Mouse (Mus musculus) heart, postnatal 14 days (tissue): ENCODE results near the gene Gabrp. TPM values are rescaled to one million over a fixed set of nuclear protein-coding genes. Genes with fewer than 3 reads are reported as not detected.

Experiments used
- DNase-seq, 2 experiments: peaks; one replicate each; pipeline ENCODE4 v3.0.0; 2021 to 2022
- intact Hi-C: fragments of 180-260 bp; cut with DNase I; formaldehyde crosslinking; loops from one replicate; pipeline ENCODE4 v1.15.1; 2025
- total RNA-seq, 2 experiments: library from RNA; stranded (reverse); gene quantifications; 2 replicates each; pipeline ENCODE4 v1.2.3; 2021

Gene Gabrp
- total RNA-seq, 2 experiments from 2014 or later = 0.48 TPM; not detected in 1

DNA sequence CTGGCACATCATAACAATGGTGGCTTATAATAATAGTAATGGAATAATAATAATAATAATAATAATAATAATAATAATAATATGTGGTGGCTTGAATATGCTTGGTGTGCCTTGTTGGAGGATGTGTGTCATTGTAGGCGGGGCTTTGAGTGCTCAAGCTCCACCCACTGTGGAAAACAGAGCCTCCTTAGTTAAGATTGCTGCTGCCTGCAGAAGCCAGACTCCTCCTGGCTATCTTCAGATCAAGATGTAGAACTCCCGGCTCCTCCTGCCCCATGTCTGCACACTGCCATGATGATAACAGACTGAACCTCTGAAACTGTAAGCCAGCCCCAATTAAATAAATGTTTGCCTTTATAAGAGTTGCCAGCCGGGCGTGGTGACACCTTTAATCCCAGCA, 44.2 kb downstream of the Gabrp start:
- no peak for DNase-seq
- intact Hi-C loops = no loop called here

DNA sequence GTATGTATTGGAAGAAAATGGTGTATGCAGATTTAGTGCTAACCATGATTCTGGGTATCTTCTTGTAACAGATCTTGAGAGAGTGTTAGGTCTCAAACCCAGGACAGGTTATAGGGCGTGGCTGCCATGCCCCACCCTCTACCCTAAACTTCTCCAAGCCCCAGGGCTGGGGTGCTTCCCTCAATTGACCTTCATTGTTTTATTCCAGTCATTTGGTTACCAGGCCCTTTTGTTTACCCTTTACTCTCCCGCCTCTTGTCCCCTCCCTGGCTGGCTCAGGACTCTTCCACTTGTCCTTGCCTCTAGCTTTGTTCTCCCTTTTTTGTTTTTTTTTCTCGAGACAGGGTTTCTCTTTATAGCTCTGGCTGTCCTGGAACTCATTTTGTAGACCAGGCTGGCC, 45.2 kb downstream of the Gabrp start:
- no peak for DNase-seq
- intact Hi-C loops = no loop called here

DNA sequence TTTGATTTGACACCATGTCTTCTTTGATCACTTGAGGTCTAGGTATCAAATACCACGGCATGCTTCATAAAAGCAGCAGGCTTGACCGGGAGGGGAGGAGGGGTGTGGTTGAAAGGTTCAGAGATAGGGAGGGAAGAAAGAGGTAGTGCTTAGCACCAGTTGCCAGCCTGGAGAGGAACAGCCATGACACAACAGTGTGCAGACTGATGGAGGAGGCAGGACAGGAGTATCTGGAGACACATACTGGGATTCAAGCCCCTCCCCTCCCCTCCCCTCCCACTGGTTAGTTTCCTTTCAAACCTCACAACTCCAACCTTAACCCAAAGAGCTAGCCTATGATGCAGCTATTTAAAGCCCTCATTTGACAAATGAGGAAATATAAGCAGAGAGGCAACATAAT, 49.2 kb downstream of the Gabrp start:
- DNase-seq = no peak
- intact Hi-C loops = no loop called here

DNA sequence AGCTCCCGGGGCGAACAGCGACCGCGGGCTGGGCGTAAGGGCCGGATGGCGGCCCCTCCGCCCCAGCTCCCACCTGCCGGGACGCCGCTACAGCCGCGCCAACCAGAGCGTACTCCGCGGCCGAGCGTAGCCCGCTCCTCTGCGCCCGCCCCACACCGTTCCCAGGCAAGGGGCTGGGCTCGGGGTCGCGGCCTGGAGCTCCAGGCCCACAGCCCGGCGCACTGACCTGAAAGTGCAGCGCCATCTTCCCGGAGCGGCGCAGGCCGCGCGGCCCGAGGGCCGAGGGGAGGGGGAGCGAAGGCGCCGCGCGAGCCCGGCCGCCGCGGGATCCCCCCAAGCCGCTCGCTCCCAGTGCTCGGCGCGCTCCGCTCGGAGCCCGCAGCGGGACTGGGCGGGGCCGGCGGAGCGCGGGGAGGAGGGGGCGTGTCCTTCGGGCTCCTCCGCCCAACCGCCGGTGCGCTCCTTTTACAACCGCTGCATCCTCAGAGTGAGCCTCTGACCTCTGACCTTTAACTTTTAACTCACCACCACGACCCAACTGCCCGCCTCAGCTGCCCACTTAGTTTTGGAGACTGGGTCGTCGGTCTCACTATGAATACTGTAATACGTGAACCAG, 65.3 kb downstream of the Gabrp start, which contains the start of gene Ranbp17:
Gene Ranbp17 (minus strand): TSS at position 371 of the 616 bp plus-strand sequence.
- intact Hi-C loops = no loop called here
- DNase-seq = peak; percentile 63 to 64

DNA sequence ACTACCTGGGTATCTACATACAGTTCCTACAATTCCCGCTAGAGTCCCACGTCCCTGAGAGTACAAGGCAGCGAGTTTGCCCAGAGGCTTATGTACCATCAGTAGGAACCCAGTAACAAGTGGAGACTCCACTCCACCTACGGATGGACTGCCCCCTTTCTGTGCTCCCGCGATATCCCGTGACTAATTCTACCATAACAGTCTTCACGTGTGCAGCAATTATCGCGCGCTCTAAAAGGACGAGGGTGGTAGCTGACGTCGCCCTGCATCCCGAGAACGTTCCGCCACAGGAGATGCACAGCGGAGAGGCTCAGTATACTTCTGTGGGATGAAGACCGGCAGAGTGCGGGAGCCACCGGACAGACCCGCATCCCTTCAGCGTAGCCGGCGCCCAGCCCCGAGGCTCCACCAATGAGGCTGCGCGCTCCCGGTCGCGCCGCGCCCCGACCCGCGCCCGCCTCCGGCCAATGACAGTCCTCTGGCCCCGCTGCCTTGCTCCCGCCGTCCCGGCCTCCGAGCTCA, 65.8 kb downstream of the Gabrp start:
- intact Hi-C loops = no loop called here
- peak; percentile 65 for DNase-seq

DNA sequence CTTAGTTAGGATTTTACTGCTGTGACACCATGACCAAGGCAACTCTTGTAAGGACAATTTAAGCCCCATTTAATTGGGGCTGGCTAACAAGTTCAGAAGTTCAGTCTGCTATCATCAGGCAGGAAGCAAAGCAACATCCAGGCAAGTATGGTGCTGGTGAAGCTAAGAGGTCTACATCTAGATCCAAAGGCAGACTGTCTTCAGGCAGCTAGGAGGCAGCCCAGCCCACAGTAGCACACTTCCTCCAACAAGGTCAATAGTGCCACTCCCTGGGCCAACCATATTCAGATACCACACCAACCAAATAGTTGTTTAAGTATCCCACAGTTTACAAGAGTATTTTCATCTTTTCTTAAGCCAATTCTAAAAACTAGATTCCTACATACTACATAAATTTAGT, 69.4 kb downstream of the Gabrp start:
- intact Hi-C loops = no loop called here
- DNase-seq = no peak

Other genes with a start within 250 kb of the Gabrp start
- gene Ranbp17, start 65.2 kb downstream of the Gabrp start, total RNA-seq = 1 to 10 TPM; 1.1 to 1.6 TPM
- not detected for gene D130052B06Rik, start 20.3 kb upstream of the Gabrp start, total RNA-seq